Comparison of ENCODE assay signal across 8 mouse cellular contexts in genomic region chr11:5415617-5416338, GRCm38 (mm10). TPM values are rescaled to one million over a fixed set of nuclear protein-coding genes. Genes with fewer than 3 reads are reported as not detected.
DNase-seq lines count a peak whose midpoint lies in the region; TF ChIP-seq lines count a peak whose summit lies in the region.

No protein-coding gene starts in this region.

- no peak for TF ChIP-seq EP300 in heart, adult 2 months (IDR thresholded peaks at IDR 0.05; ENCODE audit: insufficient read depth, low read depth, low read length)

- peaks cover 4% of the 10 kb centered on the region for H3K36me3 ChIP-seq in heart, adult 2 months (ENCODE audit: control insufficient read depth, insufficient read depth, low read length)
- no peaks in the 10 kb centered on the region for H3K36me3 ChIP-seq in embryonic facial prominence, embryonic 10.5 days (replicated peaks)
- no peaks in the 10 kb centered on the region for H3K36me3 ChIP-seq in hindbrain, embryonic 10.5 days

- no peak for TF ChIP-seq CTCF in heart, adult 2 months (IDR thresholded peaks at IDR 0.05)

- WGBS in heart, adult 2 months = 27% methylated on average over 6 of the region's 6 CpGs
- 18% methylated on average over 6 of the region's 6 CpGs for WGBS in embryonic facial prominence, embryonic 10.5 days
- 23% methylated on average over 6 of the region's 6 CpGs for WGBS in hindbrain, embryonic 10.5 days

- H3K9ac ChIP-seq in heart, adult 2 months (ENCODE audit: low read depth, low read length) = no peak overlapping the region

- H3K27ac ChIP-seq in heart, adult 2 months = peak overlapping the region; percentile 60
- H3K27ac ChIP-seq in embryonic facial prominence, embryonic 10.5 days (replicated peaks) = peak overlapping the region; percentile 71
- H3K27ac ChIP-seq in hindbrain, embryonic 10.5 days = peak overlapping the region; percentile 73

- intact Hi-C loops in heart, adult 2 months (cut with DNase I) = no loop called here

- no peak overlapping the region for H3K4me3 ChIP-seq in heart, adult 2 months
- peak overlapping the region; percentile 23; the same call in 1 of the 2 replicates for H3K4me3 ChIP-seq in embryonic facial prominence, embryonic 10.5 days
- H3K4me3 ChIP-seq in hindbrain, embryonic 10.5 days = no peak overlapping the region

- peaks cover 3% of the 10 kb centered on the region; the same call in 1 of the 2 replicates for H3K79me2 ChIP-seq in heart, adult 2 months (replicated peaks; ENCODE audit: control insufficient read depth, insufficient read depth, low read length)

- peaks cover 9% of the 10 kb centered on the region for H3K4me1 ChIP-seq in heart, adult 2 months (ENCODE audit: control insufficient read depth, insufficient read depth, low read length)
- H3K4me1 ChIP-seq in embryonic facial prominence, embryonic 10.5 days = peaks cover 79% of the 10 kb centered on the region
- H3K4me1 ChIP-seq in hindbrain, embryonic 10.5 days (replicated peaks) = peaks cover 71% of the 10 kb centered on the region

- DNase-seq in heart, adult 2 months = peak in 1 of 2 experiments; percentile 24
- no peak for DNase-seq in heart, adult 8-10 months (ENCODE audit: low spot score)
- peak; percentile 57 for DNase-seq in embryonic facial prominence, embryonic 10.5 days (ENCODE audit: low spot score)
- DNase-seq in hindbrain, embryonic 10.5 days (ENCODE audit: low spot score) = peak; percentile 39
- peak; percentile 44 to 46 for DNase-seq in kidney, postnatal 36 days
- peak; percentile 48 to 64 for DNase-seq in lung, postnatal 4 days
- DNase-seq in yolk sac, embryonic 10.5 days (ENCODE audit: low spot score) = peak; percentile 30
- DNase-seq in urinary bladder, postnatal 10 days (ENCODE audit: low spot score) = no peak

- H3K27me3 ChIP-seq in heart, adult 2 months (ENCODE audit: control insufficient read depth, insufficient read depth, low read length) = no peaks in the 10 kb centered on the region
- no peaks in the 10 kb centered on the region for H3K27me3 ChIP-seq in embryonic facial prominence, embryonic 10.5 days (replicated peaks; ENCODE audit: low read depth, poor library complexity, severe bottlenecking)
- no peaks in the 10 kb centered on the region for H3K27me3 ChIP-seq in hindbrain, embryonic 10.5 days (ENCODE audit: insufficient read depth, poor library complexity, severe bottlenecking)

- TF ChIP-seq POLR2A in heart, adult 2 months (IDR thresholded peaks at IDR 0.05; ENCODE audit: insufficient read depth, low read depth, low read length) = no peak

- no peaks in the 10 kb centered on the region for H3K9me3 ChIP-seq in embryonic facial prominence, embryonic 10.5 days
- no peaks in the 10 kb centered on the region for H3K9me3 ChIP-seq in hindbrain, embryonic 10.5 days

RNA-seq across cellular contexts. Expression of gene Znrf3, which starts 28.9 kb away (rescaled TPM):
- 1 to 10 TPM; 7.3 TPM for total RNA-seq in heart, adult 2 months (2021)
- polyA plus RNA-seq in heart, adult 2 months (2012; rRNA removed) = 2.9 and 4.4 TPM in 2 replicates
- total RNA-seq in heart, adult 8-10 months (2022) = 1 to 10 TPM; 6.2 to 8.4 (median 7.7) TPM
- polyA plus RNA-seq in embryonic facial prominence, embryonic 10.5 days (2016; fragmentation: Nextera tagmentation; extraction: Ambion mirVana) = 13.1 and 13.8 TPM in 2 replicates
- polyA plus RNA-seq in hindbrain, embryonic 10.5 days (2016; fragmentation: Nextera tagmentation; extraction: Ambion mirVana) = 8.9 and 11.6 TPM in 2 replicates

Comparison
In these comparisons a context has a peak if more than half of its experiments do, and no peak if none do; other contexts are left out.
1. DNase-seq: peak in embryonic facial prominence, embryonic 10.5 days (single experiment), hindbrain, embryonic 10.5 days (single experiment), kidney, postnatal 36 days (2 of 2), lung, postnatal 4 days (2 of 2) and yolk sac, embryonic 10.5 days (single experiment); none in heart, adult 8-10 months (single experiment) and urinary bladder, postnatal 10 days (single experiment).
2. Peak in every context shown above with its lines, with median percentiles within 50 percentile points of each other: H3K27ac ChIP-seq.